Mouse (Mus musculus) heart, embryonic 14.5 days (tissue): Measurements from ENCODE around the gene Col6a2. TPM values are rescaled to one million over a fixed set of nuclear protein-coding genes. Genes with fewer than 3 reads are reported as not detected.

Experiments used
- polyA plus RNA-seq: library from polyadenylated mRNA; unstranded; fragments of >200 nt; fragmentation: Nextera tagmentation; extraction: Ambion mirVana; gene quantifications from 2 replicates; pipeline ENCODE4 v1.2.1, GENCODE M21; 2014

The Col6a2 gene
- polyA plus RNA-seq, 1 experiment from 2014 or later: 44.7 TPM

Other genes with a start within 250 kb of the Col6a2 start
- gene AC141477.1, start 183.2 kb downstream of the Col6a2 start, polyA plus RNA-seq: not detected in 2 replicates
- gene Pcnt, start 180.8 kb downstream of the Col6a2 start, polyA plus RNA-seq: 11.8 and 13.1 TPM in 2 replicates
- not detected in 2 replicates for gene 2610028H24Rik, start 174.5 kb downstream of the Col6a2 start, polyA plus RNA-seq
- gene Mcm3ap, start 154.7 kb downstream of the Col6a2 start, polyA plus RNA-seq: 41.3 and 46.8 TPM in 2 replicates
- 3.7 and 5.0 TPM in 2 replicates for gene Ybey, start 154.5 kb downstream of the Col6a2 start, polyA plus RNA-seq
- 5.3 and 11.6 TPM in 2 replicates for gene Lss, start 92.0 kb downstream of the Col6a2 start, polyA plus RNA-seq
- gene Spatc1l, start 61.4 kb downstream of the Col6a2 start, polyA plus RNA-seq: not detected in 2 replicates
- 2.4 and 3.1 TPM in 2 replicates for gene Ftcd, start 48.0 kb downstream of the Col6a2 start, polyA plus RNA-seq
- gene Col6a1, start 102.5 kb upstream of the Col6a2 start, polyA plus RNA-seq: 58.9 and 59.7 TPM in 2 replicates